Mouse (Mus musculus): ENCODE measurements at regions not wholly inside any gene's neighbourhood (a gene's known extent, or its start where the extent isn't known, plus 50 kb on each side); places are given as distances from the start of the nearest gene placed in this dataset.

DNA sequence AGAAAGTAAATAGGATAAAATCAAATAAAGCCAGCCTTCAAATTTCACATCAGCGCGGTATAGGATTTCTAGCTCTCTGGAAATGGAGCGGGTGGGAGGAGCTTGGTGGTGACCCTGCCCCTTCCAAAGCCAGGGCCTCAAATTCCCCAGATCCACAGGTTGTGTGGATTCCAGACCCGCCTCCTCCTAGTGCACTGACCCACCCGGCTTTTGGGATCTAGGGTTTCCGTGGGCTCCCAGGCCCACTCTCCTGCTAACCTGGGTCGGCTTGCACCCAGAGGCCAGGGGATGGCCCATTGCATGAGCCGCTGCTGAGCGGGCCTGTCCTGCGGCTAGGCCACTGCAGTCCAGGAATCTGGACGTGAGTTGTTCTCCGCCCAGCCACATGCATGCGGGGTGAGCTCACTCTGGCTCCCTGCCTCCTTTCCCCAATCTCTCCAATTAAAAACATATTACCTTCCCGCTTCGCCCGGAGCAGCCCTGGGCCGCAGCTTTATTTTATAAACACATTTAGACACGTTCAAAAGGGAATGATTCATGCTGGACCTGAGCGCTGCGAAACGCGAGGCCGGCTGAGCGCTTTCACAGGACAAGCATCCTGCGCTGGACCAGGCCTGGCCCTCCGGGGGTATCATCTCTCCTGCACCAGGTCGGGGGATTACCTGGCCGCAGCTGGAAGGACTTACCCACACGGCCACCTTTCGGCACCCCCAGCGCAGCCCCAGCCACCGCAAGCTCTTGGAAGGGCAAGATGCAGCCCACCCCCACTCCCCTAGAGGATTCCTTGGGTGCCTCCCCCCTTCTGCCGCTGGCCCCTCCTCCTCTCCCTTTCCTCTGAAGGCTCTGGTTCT lies 101.2 kb upstream of the Smim23 start:
- intact Hi-C loops (cut with DNase I), result no loop called here
- peak; percentile 50 to 54 for DNase-seq

DNA sequence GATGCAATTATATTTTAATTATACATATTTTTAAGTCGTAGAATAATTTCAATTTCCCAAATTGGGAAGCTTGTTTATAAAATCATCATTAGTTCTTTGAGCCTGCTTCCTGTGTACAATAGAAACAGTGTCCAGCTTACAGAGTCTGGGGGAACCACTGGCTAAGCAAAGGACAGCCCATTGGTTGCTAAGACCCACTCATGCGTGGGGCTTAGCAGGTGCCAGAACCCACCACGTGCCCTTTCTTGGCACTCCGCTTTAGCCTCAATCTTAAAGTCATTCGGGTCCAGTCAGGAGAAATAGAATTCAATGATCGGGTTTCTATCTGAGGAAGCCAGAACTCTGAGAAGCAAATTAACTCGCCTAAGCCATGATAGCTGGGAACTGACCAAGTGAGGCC lies 100.5 kb upstream of the Smim23 start:
- DNase-seq, result no peak
- intact Hi-C loops (cut with DNase I), result no loop called here

DNA sequence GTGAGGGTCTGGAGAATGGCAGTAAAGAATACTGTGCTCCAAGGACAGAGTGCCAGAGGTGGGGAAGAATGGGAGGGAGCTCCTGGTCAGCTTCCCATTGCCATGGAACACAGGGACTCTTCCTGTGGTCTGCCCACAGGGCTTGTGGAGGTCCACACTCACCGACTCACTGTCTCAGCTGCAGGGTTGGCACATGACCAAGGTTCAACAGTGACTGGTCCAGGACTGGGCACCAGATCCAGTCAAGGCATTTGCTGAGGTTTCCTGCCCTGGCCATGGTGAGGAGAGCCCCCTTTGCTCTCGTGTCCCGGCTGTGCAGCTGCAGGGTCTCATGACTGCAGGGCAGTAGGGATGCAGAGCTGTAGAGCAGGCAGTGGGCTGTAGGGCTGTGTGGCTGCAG lies 88.7 kb upstream of the Smim23 start:
- DNase-seq, result no peak
- intact Hi-C loops (cut with DNase I), result no loop called here

DNA sequence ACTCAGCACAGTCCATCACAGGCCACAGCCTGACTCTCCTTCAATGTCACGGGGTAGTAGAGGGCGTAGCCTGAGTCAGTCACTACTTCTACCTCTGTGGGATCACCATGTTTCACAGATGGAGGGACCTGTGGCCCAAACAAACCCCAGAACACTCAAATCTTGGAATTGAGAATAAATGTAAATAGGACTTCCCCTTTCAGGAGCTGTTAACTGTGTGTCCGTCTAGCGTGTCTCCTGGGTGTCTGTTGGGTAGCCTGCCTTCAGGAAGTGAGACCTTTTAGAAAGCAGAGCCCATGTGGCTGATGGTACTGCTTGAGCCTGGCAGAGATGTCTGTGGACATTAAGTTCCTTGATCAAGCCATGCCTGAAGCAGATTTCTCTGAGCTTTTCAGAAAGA lies 87.4 kb upstream of the Smim23 start:
- DNase-seq, result no peak
- intact Hi-C loops (cut with DNase I), result no loop called here

DNA sequence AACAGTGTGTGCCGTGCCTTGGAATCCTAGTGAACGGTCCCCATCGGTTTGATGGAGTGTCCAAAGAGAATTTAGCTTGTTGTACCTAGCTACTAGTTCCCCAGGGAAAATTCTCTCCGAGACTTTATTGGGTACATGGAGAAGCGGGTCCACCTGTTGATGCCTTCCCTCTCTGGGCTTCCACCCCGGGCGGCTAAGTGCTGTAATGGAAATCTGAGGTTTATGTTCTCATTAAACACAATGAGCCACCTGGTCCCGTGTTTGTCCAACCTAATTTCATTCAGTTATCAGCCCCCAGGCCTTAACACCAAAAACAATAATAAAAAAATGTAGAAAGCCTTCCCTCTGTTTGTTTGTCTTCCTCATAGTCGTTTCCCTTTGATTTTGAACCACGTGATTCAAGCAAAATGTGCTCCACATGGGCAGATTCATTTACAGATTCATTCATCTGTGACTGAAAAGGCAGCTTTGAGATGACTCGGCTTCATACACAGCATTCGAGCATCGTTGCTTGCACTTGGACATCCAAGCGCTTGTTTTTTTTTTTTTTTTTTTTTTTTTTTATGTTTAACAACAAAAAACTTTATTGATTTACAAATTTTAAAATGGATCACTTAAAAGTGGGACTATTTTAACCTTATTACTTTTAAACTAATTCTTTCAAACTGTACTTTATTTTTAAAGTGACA lies 84.5 kb upstream of the Smim23 start:
- intact Hi-C loops (cut with DNase I), result no loop called here
- no peak for DNase-seq

DNA sequence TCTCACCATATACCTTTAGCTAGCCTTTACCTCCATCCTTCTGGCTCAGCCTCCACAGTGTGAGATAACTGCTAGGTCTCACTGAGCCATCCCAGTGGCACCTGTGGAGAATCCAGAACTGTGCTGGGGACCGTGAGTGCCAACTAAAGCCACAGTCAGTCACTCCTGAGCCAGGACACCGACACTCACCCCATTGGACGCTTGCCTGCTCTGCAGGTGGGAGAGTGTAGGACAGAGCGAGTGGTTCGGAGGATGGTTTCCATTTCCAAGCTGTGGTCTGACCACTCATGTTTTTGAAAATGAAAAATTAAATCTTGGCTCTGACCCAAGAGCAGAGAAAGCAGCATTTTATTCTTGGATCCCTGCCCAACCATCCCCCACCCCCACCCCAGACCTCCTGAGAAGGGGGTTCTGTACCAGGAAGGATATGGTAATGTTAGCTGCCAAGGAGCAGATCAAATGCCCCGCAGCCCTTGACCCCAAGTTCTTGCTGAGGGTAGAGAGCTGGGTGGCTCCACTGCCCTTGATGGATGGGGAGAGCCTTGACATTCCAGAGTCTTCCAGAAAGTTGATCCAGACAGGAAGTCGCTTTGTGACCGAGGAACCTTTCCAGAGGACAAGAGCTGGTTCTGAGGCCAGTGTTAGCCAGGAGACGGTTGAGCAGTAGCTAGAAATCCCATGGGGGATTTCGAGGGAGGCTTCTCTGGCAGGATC lies 83.3 kb upstream of the Smim23 start:
- DNase-seq, result no peak
- intact Hi-C loops (cut with DNase I), result no loop called here

DNA sequence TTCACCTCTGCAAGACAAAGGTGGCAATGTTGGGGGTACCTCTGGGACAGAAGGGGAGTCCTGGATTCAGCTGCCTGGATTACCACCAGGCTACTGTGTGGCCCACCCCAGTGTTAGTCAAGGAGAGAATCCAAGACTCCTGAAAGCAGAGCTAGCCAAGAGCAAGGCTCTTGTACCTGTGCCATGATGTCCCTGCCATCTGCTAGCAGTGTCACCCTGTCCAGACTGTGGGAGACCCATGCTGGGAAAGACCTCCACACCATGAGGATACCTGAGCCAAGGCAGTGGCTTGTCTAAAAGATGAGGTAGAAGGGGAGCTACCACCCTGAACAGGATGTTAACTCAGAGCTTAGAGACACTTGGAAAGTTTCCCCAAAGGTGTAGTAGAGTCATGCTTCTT lies 79.6 kb upstream of the Smim23 start:
- DNase-seq, result no peak
- intact Hi-C loops (cut with DNase I), result no loop called here

DNA sequence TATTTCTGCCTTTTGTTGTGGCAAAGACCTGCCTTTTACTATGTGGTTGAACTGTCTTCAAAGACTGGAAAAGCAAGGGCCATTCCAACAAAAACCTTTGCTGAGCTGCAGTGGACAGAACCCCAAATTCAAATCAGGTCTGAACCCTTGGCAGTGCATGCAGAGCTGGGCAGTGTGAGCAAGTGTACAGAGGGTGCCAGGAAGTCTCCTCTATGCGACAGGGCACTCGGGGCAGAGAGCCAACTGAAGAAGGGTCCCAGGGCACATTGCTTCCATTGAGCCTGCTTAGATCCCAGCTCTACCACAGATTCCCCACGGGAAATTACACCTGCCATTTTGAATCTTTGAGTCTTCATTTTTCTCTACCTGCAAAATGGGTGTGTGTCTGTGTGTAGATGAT lies 79.0 kb upstream of the Smim23 start:
- intact Hi-C loops (cut with DNase I), result no loop called here
- no peak for DNase-seq

DNA sequence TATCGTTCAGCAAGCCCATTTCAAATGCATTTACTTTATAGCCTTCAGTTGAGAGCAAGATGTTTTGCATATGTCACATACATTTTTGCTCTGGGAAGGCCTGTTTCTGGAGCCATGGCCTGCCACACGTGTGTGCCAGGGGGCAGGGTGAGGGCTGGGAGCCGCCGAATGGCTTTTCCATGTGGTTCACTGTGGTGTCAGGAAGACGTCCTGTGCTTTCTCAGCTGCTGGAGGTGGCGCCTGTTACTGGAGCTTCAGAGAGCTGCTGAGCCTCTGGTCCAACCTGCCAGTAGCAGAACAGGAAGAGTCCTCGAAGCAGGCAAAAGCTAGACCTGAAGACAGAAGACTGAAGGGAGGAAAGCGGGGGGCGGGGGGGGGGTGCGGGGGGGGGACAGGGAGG lies 78.5 kb upstream of the Smim23 start:
- DNase-seq, result no peak
- intact Hi-C loops (cut with DNase I), result no loop called here

DNA sequence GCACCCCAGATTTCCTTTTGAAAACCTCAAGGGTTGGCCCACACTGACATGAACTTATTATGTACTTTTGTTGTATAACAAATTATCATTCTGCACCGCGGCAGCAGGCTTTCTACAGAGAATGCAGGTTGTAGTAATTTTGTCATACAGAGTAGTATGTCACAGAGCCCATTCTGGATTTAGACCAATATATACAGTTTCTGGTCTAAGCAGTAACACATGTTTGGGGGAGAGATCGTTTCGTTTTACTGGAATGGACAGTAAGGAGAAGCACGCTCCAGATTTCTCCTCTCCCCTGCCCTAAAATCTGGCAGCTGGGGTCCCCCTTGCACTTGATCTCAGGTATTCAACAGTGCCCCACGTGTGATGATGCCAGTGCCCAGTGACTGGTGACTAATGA lies 76.0 kb upstream of the Smim23 start:
- intact Hi-C loops (cut with DNase I), result no loop called here
- no peak for DNase-seq

DNA sequence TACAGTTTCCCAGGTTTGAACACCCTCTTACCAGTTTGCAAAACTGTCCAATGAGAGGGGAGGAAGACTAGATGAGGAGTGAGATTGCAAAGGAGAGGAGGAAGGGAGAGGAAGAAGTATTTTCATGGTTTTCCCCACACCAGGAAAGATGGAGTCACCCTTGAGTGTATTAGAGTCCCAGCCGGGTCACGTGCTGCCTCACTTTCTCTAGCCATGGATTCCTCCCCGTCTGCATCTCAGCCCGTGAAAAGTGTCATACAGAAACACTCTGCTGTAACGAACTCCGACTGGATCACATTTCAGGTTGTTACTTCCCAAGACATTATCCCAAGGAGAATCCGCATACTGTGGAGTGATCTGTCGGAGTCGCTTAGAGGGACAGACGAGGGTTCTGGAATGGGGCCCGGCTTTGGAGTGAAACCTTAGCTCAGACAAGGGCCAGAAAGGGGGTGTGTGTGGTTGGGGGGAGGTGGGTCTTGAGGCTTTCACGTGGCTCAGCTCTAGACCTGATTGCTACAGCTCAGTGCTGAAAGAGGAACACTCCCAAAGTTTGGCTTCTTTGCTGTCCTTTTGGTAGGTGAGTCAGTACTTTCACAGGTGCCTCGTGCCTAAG lies 75.3 kb upstream of the Smim23 start:
- DNase-seq, result no peak
- intact Hi-C loops (cut with DNase I), result no loop called here

DNA sequence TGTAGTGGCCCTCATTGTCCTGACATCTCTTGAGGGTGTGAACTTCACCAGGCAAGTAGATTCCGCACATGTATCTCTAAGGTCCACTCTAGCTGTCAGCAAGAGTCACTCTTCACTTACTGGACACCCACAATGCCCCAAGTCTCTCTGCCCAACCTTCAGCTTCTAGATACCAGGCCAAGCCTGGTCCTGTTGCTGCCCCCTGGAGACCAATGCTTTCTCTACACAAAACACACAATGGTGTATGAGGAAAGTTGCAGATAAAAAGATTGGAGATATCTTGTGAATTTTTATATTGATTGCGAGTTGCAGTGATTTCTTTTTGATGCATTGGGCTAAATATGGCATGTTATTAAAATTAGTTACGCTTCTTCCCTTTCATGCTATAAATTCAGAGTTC lies 71.0 kb upstream of the Smim23 start:
- no peak for DNase-seq
- intact Hi-C loops (cut with DNase I), result no loop called here

DNA sequence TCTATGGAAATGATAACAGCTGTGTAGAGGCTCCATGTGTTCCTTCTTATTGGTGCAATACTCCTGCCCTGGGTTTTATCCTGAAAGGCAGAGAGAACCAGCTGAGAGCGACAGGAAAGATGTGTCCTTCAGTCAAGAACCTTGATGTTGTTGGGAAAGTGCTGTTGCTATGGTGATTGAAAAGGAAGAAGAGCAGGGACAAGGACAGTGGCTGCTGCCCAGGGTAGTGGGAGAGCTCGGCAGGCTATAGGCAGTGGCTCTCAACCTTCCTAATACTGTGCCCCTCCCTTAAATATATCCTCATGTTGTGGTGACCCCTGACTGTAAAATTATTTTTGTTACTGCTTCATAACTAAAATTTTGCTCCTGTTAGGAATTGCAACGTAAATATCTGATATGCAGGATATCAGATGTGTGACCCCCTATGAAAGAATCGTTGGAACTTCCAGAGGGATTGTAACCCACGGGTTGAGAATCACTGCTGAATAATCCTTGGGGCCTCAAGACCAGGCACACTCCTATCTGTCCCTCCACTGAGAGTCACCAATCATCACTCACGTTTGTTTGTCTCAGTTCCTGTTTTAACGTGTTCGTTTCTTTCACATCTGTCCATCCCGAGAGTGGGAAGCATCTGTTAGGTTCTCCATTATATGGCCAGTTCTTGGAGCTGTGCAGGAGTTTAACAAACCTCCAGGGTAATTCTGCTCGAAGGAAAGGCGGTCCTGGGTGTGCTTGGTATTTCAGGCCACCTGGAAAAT lies 68.9 kb upstream of the Smim23 start:
- intact Hi-C loops (cut with DNase I), result no loop called here

DNA sequence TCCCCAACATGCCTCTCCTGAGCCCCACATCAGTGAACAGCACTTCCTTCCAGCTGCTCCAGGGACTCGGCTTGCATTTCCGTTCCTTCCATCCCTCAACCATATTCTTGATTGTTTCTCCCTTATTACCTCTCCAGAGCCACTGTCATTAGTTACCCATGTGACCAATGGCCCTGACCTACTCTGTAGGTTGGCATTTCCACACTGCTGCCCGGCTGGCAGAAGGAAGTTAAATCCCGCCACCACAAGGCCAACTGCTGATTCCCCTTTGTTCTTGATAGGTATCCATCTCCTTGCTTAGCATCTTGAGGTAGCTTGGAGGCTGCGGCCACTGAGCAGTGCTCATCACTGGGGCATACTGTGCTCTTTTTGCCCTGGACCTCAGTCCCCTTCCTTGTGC lies 68.1 kb upstream of the Smim23 start:
- intact Hi-C loops (cut with DNase I), result no loop called here
- DNase-seq, result no peak

More for the DNA sequence above, 68.9 kb upstream of the Smim23 start:
- DNase-seq, result no peak

DNA sequence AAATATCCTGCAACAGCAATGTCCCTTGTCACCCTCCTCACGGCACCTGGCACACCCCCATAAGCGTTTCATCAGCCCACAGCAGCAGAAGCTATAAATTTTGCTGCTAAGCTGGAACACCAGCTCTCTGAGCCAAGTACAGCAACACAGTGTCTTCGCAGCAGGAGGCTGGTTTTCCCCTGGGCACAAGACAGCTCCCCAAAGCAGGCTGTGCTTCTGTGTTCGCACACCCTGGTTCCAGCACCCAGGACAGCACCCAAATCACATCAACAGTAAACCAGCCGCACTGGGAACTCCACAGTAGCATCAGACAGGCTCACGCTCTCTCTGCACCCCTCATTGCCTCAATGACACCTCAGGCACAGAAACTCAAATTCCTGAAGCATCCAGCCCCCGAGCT lies 64.8 kb upstream of the Smim23 start:
- no peak for DNase-seq
- intact Hi-C loops (cut with DNase I), result no loop called here

DNA sequence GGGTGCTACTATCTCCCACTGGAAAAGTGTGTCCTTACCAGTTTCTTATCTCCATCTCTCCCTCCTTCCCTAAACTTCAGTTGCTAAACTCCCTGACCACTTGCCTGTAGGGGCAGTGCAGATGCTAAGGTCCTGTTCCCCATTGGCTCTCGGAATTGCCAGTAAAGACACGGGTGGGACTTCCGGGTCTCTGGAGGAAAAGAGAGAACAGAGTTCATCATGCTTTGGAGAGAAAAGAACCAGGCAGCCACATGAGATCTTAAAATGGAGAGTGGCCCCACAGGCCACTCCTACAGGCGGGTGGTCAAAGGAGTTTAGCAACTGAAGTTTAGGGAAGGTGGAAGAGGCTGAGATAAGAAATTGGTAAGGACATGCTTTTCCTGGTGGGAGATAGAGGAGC lies 60.3 kb upstream of the Smim23 start:
- no peak for DNase-seq
- intact Hi-C loops (cut with DNase I), result no loop called here

DNA sequence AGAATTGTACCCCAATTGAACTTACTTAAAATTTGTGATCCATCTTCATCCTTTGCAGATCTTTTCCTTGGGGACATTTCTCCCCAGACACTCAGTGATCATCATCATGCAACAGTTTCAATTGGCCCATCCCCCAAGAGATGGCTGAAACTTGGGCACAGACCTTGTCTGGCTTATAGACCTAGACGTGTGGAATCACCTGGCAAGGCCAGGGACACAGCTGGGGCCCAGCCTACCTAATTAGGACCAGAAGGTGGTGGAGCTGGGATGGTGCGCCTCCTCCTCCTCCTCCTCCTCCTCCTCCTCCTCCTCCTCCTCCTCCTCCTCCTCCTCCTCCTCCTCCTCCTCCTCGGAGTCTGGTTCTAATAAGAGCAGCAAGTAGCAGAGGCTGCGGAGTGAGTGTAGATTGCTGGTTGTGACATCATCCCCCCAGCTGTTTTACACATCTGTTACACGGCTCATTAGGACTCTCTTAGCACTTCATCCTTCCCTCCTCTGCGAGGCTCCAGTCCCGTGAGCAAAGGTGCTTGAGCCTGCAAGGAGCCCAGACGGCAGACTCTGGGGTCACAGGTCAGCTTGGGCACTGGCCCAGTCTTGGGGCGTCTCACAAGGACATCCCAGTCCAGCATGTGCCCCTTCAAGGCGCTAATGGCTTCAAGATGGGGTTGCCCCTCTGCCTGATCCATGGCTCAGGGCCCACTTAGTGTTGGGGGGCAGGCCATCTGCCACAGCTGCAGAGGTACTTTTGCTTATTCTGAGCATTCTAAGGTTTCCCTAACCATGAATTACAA lies 58.9 kb upstream of the Smim23 start:
- no peak for DNase-seq
- intact Hi-C loops (cut with DNase I), result no loop called here

DNA sequence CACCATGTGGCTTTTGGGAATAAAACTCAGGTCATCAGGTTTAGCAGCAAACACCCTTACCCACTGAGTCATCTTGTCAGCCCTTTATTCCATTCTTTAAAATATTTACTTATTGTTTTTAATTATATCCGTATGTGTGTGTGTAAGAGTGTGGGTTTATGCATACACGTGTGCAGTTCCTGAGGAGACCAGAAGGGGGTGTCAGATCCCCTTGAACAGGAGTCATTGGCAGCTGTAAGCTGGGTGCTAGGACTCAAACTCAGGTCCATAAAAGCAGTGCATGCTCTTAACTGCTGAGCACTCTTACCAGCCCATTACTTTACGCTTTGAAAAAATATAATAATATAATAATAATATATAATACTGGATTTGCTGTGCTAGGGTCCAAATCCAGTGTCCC lies 54.6 kb upstream of the Smim23 start:
- intact Hi-C loops (cut with DNase I), result no loop called here

More for the DNA sequence above, 54.6 kb upstream of the Smim23 start:
- no peak for DNase-seq
